Mouse (Mus musculus) stomach, postnatal 0 days (tissue): Measurements from ENCODE around the gene Pyroxd2. TPM values are rescaled to one million over a fixed set of nuclear protein-coding genes. Genes with fewer than 3 reads are reported as not detected.

Experiments used
- ATAC-seq: fragments of 200-750 bp; cut with Nextera tagmentation; 2 replicates; pipeline ENCODE4 v1.8.0; 2017; ENCODE audit not compliant: low FRiP score, low TSS enrichment
- DNase-seq: peaks from one replicate; pipeline ENCODE4 v3.0.0-alpha.2; 2016; ENCODE audit warnings: low spot score
- H3K27ac ChIP-seq: fragments of 300-500 bp; sonication (generic); replicated peaks from 2 replicates; pipeline ENCODE4 v1.5.1; 2014; ENCODE audit warnings: mild to moderate bottlenecking, control low read depth
- H3K27me3 ChIP-seq: fragments of 300-500 bp; sonication (generic); 2 replicates; pipeline ENCODE4 v1.6.1; 2014; ENCODE audit warnings: low read length; ENCODE audit not compliant: control insufficient read depth, insufficient read depth
- H3K36me3 ChIP-seq: fragments of 300-500 bp; sonication (generic); 2 replicates; pipeline ENCODE4 v1.6.1; 2014; ENCODE audit warnings: low read length, mixed read lengths; ENCODE audit not compliant: control insufficient read depth, insufficient read depth
- H3K4me1 ChIP-seq: fragments of 300-500 bp; sonication (generic); replicated peaks from 2 replicates; pipeline ENCODE4 v1.6.1; 2014; ENCODE audit warnings: antibody characterized with exemption; ENCODE audit not compliant: control insufficient read depth, insufficient read depth
- H3K4me2 ChIP-seq: fragments of 300-500 bp; sonication (generic); replicated peaks from 2 replicates; pipeline ENCODE4 v1.6.1; 2014; ENCODE audit warnings: low read depth, mild to moderate bottlenecking, control low read depth, moderate library complexity
- H3K4me3 ChIP-seq: fragments of 300-500 bp; sonication (generic); 2 replicates; pipeline ENCODE4 v1.5.1; 2014; ENCODE audit warnings: low read depth, low read length, control low read depth
- H3K9ac ChIP-seq: fragments of 300-500 bp; sonication (generic); 2 replicates; pipeline ENCODE4 v1.6.1; 2014; ENCODE audit warnings: mild to moderate bottlenecking, low read length, control low read depth, mixed read lengths
- H3K9me3 ChIP-seq: fragments of 300-500 bp; sonication (generic); 2 replicates; pipeline ENCODE4 v1.6.1; 2016; ENCODE audit warnings: low read length; ENCODE audit not compliant: control insufficient read depth
- CTCF ChIP-seq: IDR thresholded peaks from 2 replicates; pipeline ENCODE4 v1.5.1; 2016; ENCODE audit warnings: antibody characterized with exemption, low read depth, mild to moderate bottlenecking, moderate library complexity
- EP300 ChIP-seq: optimal IDR thresholded peaks from 2 replicates; pipeline ENCODE3; 2016; ENCODE audit warnings: antibody characterized with exemption
- WGBS: fragments of 180-500 bp; shearing (Covaris S2); extraction: QIAGEN DNeasy Blood & Tissue Kit; methylation state at CpG from one replicate; pipeline ENCODE4 v1.1.7; 2014; 5-methylcytosine and 5-hydroxymethylcytosine counted together
- polyA plus RNA-seq: library from polyadenylated mRNA; unstranded; fragments of >200 nt; fragmentation: Nextera tagmentation; extraction: Ambion mirVana; gene quantifications from 2 replicates; pipeline ENCODE4 v1.2.1, GENCODE M21; 2015

The Pyroxd2 gene
- polyA plus RNA-seq, 1 experiment from 2014 or later = 1.8 TPM

DNA sequence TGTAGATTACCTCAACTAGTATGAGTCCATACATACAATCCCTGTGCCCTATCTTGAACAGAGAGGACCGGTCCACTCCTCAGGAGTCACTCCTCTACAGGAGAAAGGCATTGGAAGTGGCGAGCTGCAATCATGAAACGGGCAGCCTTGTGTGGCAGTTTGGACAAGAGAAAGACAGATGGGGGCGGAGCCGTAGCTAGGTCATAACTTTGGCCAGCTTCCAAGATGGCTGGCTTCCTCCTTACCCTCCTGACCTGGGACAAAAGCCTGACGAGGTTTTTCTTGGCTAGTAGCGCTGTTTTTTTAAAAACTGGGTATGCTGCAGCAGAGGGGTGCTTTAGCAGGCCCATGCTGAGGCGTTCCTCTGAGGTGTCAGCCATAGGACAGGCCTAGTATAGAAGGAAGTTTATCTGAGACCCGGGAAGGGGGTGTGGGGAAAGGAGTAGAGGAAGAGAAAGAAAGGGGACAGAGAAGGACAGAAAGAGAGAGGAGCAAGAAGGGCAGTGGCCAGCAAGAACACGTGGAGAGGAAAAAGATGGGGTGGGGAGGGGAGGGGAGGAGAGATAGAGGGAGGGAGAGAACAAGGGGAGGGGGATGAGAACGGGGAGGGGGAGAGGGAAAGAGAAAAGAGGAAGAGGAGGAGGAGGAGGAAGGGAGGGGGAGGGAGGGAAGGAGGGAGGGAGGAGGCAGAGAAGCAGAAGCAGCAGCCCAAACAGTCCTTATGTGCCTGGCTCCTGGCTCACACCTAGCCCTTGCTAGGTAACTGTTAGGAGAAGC is 754 bp upstream of the Pyroxd2 start:
- peaks cover 4% of the 10 kb centered on the region for H3K4me1 ChIP-seq
- 13% methylated on average over 11 of the region's 11 CpGs for WGBS

DNA sequence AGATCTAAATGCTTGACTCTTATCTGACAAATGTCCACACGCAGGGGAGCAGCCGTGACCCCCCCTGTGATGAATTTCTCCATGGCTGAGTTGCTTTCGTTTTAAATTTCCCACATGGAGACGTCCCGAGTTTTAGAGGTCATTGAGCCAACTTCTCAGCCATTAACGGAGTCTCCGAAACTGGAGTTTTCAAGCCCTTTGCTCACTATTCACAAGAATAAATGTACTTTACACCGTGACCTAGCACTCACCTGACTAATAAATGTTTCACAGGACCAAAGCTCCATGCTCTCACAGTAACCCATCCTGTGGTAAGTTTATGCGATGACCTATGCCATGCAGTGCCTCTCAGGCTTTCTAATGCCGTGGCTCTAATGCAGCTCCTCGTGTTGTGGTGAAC is 2.4 kb downstream of the Pyroxd2 start:
- WGBS = 63% methylated on average over 11 of the region's 11 CpGs
- Histone ChIP-seq H3K36me3 (no peaks in the 10 kb centered on the region), H3K4me1 (peaks cover 4% of the 10 kb centered on the region), H3K4me3 (no peak overlapping the region), H3K27ac (no peak overlapping the region), H3K9ac (no peak overlapping the region), H3K9me3 (no peaks in the 10 kb centered on the region), H3K27me3 (no peaks in the 10 kb centered on the region), H3K4me2 (no peak overlapping the region)
- ATAC-seq (no peak), DNase-seq (no peak)
- no peak for TF ChIP-seq CTCF

More for the DNA sequence above, 754 bp upstream of the Pyroxd2 start:
- no peak overlapping the region for H3K9ac ChIP-seq
- TF ChIP-seq CTCF = no peak
- no peak for TF ChIP-seq EP300
- no peaks in the 10 kb centered on the region for H3K27me3 ChIP-seq
- ATAC-seq = peak; percentile 74
- peak; percentile 73 for DNase-seq
- peak overlapping the region; percentile 63 for H3K4me2 ChIP-seq
- H3K27ac ChIP-seq = peak overlapping the region; percentile 86
- no peaks in the 10 kb centered on the region for H3K36me3 ChIP-seq
- H3K9me3 ChIP-seq = no peaks in the 10 kb centered on the region
- peak overlapping the region; percentile 35 for H3K4me3 ChIP-seq

DNA sequence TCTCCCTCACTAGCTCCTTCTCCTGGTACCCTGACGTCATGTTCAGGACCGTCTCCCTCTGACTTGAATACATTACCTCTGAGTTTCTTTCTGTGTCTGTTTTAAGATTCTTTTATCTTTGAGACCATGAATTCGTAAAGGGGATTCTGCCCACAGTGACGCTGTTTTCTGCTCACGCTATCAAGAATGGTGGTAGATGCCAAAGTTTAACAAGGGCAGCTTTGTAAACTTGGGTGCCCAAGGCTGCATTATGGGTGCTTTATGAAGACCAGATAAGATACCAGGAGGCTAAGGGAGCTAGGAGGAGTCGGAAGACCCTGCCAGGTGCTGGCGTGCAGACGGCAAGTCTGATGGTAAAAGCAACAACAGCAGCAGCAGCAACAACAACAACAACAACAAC is 5.9 kb downstream of the Pyroxd2 start:
- no peaks in the 10 kb centered on the region for H3K9me3 ChIP-seq
- H3K9ac ChIP-seq = no peak overlapping the region
- H3K4me2 ChIP-seq = no peak overlapping the region
- H3K27me3 ChIP-seq = no peaks in the 10 kb centered on the region
- 95% methylated on average over 8 of the region's 8 CpGs for WGBS
- no peak for TF ChIP-seq CTCF
- no peak for TF ChIP-seq EP300
- DNase-seq (no peak), ATAC-seq (no peak)
- H3K27ac ChIP-seq = no peak overlapping the region
- no peaks in the 10 kb centered on the region for H3K36me3 ChIP-seq
- H3K4me3 ChIP-seq = no peak overlapping the region
- H3K4me1 ChIP-seq = peaks cover 3% of the 10 kb centered on the region

DNA sequence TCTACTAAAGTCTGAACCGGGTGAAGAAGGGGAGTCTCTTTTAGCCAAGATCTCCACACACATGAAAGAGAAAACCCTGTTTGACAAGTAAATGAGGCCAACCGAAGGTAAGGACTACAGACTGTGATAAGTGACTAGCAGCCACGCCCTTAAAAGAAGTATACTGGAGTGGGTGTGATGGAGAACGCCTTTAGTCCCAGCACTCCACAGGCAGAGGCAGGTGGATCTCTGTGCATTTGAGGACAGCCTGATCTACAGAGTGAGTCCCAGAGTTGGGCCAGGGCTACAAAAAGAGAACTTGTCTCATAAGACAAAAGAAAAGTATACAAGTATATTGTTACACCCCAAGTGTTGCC is 6.7 kb downstream of the Pyroxd2 start:
- H3K4me3 ChIP-seq = no peak overlapping the region
- H3K4me1 ChIP-seq = no peaks in the 10 kb centered on the region
- no peaks in the 10 kb centered on the region for H3K27me3 ChIP-seq
- no peak for DNase-seq
- H3K36me3 ChIP-seq = no peaks in the 10 kb centered on the region
- no peak overlapping the region for H3K9ac ChIP-seq
- no peak overlapping the region for H3K4me2 ChIP-seq
- H3K27ac ChIP-seq = no peak overlapping the region
- no peaks in the 10 kb centered on the region for H3K9me3 ChIP-seq
- WGBS = 54% methylated on average over 4 of the region's 4 CpGs
- no peak for ATAC-seq
- TF ChIP-seq EP300 = no peak
- no peak for TF ChIP-seq CTCF

DNA sequence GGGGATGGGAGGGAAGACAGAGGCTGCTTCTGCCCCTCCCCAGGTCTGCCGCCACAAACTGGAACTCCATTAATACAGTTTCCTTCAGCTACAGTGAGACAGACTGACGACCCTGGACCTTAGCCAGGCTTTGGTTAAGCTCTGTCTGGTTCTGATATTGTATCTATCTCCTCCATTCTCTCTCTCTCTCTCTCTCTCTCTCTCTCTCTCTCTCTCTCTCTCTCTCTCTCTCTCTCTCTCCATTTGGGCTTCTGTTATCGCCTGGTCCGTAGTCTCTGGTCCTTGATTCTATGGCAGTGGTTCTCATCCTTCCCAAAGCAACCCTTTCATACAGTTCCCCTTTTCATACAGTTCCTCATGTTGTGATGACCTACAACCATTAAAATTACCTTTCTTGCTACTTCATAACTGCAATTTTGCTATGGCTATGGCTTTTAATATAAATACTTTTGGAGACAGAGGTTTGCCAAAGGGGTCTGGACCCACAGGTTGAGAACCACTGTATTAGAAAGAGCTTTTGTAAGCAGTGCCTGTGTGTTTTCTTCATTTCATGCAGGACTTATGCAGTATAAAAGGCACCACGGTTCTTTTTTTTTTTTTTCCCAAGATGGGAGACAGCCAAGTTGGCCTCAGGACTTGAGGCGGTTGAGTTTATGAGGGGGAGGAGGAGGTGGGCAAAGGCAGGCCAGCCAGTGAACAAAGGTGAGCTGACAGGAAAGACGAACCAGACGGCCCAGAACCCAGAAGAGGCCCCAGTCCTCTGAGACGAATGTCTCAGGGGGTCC is 7.3 kb downstream of the Pyroxd2 start:
- no peak for ATAC-seq
- TF ChIP-seq CTCF (no peak), EP300 (no peak)
- H3K9ac ChIP-seq = no peak overlapping the region

DNA sequence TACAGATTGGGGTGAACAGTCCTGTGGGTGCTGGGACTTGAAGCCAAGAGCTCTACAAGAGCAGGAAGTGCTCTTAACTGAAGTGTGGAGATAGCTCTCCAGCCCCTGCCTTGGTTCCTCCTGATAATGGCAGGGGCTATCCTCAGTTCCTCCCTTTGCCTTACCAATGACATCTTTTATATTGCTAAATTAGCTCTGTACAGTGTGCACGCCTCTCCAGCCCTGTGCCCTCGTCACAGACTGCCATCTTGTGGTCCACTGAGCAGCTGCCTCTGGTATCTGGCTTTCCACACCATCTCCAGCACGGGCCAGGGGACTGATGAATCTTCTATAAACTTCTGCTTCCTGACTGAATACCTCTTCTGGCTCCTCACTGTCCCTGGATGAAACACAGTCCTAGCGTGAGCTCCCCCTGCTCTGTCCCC is 8.4 kb downstream of the Pyroxd2 start:
- DNase-seq = peak; percentile 46
- WGBS = 17% methylated on average over 4 of the region's 4 CpGs
- H3K4me2 ChIP-seq = no peak overlapping the region
- ATAC-seq = peak; percentile 63; the same call in 1 of the 2 replicates
- TF ChIP-seq CTCF (peak; percentile 88), EP300 (no peak)
- no peaks in the 10 kb centered on the region for H3K4me1 ChIP-seq
- no peak overlapping the region for H3K4me3 ChIP-seq
- H3K9me3 ChIP-seq = no peaks in the 10 kb centered on the region
- H3K27ac ChIP-seq = no peak overlapping the region
- no peaks in the 10 kb centered on the region for H3K36me3 ChIP-seq
- H3K9ac ChIP-seq = no peak overlapping the region
- H3K27me3 ChIP-seq = no peaks in the 10 kb centered on the region

More for the DNA sequence above, 7.3 kb downstream of the Pyroxd2 start:
- 46% methylated on average over 9 of the region's 9 CpGs for WGBS
- H3K4me3 ChIP-seq = no peak overlapping the region
- H3K36me3 ChIP-seq = no peaks in the 10 kb centered on the region
- no peaks in the 10 kb centered on the region for H3K27me3 ChIP-seq
- H3K4me2 ChIP-seq = no peak overlapping the region
- H3K4me1 ChIP-seq = no peaks in the 10 kb centered on the region
- H3K27ac ChIP-seq = no peak overlapping the region; the same call in 1 of the 2 replicates
- no peak for DNase-seq
- no peaks in the 10 kb centered on the region for H3K9me3 ChIP-seq
